Mouse (Mus musculus) heart, postnatal 4 days (tissue): Measurements from ENCODE around the gene Dpm3. TPM values are rescaled to one million over a fixed set of nuclear protein-coding genes. Genes with fewer than 3 reads are reported as not detected.

Experiments
- DNase-seq: peaks from one replicate; pipeline ENCODE4 v3.0.0; 2021
- microRNA-seq, 2 experiments: library from miRNA; unstranded; fragments of <30 nt; microRNA quantifications; one replicate each; pipeline ENCODE4 v1.2.0; 2021 to 2022
- total RNA-seq, 2 experiments: library from RNA; stranded (reverse); gene quantifications; 2 replicates each; pipeline ENCODE4 v1.2.3; 2021

Dpm3 gene
- total RNA-seq, 2 experiments from 2014 or later = 51.6 to 61.0 TPM

DNA sequence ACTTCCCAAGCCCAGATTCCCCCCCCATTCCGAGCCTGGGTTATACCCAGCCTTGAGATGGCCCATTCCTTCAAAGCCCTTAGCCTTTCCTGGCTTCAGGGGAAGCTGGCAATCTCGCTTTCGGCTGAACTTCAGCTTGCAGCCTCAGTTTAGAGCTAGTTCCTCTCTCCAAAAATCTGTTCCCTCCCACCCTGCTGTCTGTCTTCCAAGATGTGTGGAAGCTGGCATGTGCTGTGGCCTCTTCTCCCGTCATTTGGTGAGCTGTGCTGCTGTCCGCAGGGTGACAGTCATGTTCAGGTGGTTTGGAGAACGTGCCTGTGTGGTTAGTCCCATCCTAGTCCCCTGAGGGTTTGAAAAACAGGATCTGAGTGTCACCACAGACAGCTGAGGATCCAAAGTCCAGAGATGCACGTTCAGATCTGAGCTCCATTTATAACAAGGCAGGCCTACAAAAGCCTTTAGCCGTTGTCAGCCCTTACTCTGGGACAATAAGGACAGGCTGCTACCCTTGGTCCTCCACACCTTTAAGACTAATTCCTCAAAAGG is 36.6 kb downstream of the Dpm3 start:
- no peak for DNase-seq

DNA sequence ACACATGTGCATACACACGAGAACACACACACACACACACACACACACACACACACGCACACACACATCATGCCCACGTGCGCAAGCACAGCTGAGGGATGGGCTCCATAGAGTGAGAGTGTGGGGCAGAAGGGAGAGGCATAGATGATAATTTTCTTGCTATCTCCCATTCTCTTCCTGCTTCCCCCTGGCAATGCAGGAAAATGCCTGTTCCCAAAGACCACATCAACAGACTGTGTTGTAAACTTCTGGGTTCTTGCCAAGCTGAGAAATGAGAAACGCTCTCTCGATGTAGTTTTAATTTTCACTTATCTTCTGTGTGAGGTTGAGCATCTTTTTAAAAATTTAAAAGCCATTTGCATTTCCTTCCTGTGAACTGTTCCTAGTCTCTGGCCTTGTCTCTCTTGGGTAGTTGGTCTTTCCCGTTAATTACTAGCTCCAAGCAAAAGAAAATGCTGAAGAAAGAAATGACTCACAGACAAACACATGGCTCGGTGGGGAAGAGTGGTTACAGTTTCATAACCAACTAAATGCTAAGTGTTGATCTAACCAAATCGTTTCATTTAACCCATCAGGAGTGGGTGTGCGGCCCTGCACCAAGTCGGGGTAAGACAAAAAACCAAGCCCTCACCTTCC is 37.7 kb downstream of the Dpm3 start:
- DNase-seq = no peak

DNA sequence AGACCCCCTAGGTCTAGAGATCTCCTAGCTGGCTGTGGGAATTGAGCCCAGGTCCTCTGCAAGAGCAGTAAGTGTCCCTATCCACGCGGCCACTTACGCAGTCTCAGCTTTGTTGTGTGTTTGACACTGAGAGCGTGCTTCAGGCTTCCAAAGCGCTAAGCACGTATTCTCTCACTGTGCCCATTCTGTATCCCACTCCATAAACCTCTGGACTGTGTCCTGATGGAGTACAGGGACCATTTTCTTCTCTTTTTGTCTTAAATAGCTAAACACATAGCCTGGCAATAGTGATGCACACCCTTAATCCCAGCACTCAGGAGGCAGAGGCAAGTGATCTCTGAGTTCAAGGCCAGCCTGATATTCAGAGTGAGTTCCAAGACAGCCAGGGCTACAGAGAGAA is 39.8 kb downstream of the Dpm3 start:
- DNase-seq = no peak

DNA sequence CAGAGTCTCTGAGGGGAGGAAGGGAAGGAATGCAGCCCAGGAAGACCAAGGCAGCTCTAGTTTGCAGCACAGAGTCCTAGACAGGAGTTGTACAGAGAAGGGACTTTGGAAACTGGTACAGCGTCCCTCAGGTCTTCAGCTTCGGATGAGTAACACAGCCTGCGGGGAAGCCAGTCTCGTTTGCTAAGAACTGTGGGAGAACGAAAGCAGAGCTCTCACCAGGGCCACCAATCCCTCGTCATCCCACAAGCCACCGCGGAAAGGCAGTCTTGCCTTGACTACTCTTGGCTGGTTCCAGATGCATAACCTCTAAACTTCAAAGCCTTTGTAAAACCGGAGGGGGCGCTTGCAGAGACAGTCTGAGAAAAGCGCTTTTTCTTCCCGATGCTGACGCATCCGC is 40.3 kb downstream of the Dpm3 start:
- DNase-seq = peak; percentile 27

DNA sequence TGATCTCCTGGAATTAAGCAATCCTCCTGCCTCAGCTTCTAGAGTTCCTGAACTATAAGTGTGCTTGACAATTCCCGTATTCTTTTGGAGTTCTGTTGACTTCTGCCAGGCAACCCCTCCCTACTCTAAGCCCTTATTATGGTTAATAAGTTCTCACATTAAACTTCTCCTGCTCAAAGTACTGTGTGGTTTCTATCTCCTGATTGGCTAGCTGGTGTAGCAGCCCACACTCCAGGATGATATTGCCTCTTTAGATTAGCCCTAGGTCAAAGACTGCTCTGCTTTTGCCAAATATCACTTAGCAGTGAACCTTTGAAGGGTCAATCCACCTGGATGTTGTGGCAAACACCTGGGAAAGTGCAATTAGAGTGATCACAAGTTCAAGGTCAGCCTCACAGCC is 40.9 kb downstream of the Dpm3 start:
- DNase-seq = no peak

DNA sequence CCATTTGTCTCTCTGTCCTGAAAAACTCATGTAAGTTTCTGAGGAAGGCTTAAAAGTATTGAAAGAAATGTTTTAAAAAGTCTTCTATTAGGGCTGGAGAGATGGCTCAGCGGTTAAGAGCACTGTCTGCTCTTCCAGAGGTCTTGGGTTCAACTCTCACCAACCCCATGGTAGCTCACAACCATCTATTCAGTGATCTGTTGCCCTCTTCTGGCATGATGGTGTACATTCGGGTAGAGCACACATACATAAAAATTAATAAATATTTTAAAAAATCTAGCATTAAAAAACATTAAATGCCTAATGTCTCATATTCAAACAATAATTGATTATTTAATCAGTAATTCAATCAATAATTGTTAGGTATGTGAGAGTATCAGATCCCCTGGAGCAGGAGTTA is 41.4 kb downstream of the Dpm3 start:
- DNase-seq = no peak

DNA sequence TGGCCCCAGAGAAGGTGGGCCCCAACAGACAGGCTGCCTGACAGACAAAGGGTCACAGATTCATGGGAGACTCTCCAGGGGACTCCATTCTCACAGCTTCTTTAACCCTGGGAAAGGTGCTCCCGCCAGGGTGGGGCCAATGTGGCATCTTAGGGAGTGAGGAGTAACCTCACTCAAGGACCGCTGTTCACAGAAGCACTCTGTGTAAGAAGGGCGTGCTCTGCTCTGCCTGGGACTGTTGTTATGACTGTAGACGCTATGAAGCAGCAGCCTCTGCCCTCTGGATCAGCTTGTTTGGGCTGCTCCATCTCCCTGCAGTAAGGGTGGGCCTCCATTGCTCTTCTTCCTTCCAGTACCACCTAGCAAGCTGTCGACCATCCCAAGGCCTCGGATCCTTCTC is 45.3 kb downstream of the Dpm3 start:
- DNase-seq = no peak

DNA sequence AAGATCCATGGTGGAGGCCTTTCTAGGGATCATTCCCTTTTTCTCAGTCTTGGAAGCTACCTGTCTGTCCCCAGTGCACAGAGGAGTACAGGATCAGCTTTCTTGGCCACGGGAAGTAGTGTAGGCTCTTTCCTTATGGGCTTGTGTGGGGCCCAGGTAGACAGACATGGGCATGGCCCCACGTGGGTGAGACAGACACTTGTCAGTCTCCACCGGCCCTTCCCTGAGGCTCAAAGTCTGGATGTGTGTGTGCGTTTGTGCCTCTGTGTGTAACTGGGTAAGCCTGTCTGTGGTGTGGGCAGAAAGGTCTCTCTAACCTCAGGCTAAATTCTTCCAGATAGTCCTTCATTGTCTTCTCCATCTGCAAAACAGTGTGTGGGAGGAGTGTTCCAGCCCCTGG is 45.9 kb downstream of the Dpm3 start:
- DNase-seq = no peak

DNA sequence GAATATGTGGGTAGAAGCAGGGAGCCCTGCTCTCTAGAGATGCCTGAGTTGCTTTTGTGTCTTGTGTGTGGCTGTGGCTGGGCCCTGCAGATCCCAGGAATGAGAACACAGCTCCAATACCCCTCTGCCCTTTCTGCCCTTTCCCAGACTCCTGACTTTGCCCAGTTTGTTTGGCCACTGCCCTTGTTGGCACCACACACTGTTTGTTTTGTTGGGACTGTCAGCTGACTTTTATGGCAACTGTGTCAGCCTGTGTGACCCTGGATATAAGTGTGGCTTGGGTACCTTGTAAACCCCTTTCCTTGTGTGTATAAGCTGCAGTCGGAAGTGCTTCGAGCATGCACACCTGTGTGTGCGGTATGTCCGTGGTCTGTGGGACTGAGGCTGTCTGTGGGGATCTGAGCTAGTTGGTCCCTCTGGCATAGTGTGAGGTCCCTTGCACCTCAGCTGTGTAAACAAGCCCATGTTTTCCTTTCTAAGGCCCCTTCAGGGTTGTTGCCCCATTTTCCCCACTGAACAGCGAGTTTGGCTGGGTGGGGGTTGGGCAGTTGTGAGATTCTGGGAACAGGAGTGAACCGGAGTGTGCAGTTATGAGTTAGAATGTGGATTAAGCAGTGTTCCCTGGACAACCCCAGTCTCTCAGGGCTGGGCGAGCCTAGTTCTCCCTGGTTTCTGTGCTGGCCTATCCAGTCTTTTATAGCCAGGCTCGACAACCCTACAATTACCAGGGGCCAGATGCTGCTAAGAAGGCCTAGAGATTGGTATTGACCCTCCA is 46.6 kb downstream of the Dpm3 start:
- DNase-seq = no peak

DNA sequence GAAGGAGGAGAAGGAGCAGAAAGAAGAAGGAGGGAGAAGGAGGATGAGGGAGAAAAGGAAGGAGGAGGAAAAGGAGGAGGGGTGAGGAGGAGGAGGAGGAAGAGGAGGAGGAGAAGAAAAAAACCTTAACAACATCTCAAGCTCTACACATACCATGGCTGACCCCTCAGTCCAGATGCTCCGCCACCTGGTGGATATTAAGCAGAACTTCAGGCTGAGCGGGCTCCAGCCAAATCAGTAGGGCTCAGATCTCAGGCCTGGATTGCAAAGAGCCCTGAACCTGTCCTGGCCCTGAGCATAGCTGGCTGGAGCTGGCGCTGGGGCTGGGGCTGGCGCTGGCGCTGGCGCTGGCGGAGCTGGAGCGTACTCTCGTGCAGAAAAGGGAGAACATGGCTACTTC is 48.9 kb downstream of the Dpm3 start:
- DNase-seq = peak; percentile 79

DNA sequence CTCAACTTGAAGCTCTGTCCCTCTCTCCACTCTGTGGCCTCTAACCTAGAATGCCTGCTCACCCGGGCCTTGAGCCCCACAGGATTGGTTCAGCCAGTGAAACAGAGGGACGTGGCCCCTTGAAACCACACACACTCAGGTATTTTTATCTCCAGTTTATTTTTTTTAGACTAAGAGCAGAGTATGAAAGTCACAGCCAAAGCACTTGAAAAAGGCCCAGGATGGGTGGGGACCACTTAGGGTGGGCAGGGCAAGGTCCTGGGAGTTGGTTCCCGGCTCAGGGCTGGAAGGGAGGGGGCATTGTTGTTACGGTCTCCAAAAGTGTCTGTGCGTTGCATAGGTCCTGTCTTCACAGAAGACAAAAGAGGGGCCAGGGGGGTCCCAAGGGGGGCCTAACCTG is 55.2 kb downstream of the Dpm3 start:
- no peak for DNase-seq

DNA sequence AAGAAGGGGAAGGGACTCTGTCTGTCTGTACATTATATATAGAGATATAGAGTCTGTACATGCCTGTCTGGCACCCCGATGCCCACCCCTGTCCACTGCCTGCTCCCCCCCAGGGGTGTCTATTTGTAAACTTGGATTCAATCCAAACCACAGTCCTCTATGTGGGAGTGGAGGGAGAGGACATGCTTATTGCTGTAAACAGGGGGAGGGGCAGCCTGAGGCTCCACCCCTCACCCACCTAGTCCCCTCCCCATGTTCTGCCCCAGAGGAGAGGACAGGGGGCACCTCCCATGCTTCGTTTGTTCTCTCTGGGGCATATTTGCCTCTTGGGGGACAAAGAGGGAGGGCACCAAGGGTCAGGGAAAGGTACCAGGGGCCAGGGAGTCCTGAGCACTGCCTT is 55.6 kb downstream of the Dpm3 start:
- DNase-seq = no peak

DNA sequence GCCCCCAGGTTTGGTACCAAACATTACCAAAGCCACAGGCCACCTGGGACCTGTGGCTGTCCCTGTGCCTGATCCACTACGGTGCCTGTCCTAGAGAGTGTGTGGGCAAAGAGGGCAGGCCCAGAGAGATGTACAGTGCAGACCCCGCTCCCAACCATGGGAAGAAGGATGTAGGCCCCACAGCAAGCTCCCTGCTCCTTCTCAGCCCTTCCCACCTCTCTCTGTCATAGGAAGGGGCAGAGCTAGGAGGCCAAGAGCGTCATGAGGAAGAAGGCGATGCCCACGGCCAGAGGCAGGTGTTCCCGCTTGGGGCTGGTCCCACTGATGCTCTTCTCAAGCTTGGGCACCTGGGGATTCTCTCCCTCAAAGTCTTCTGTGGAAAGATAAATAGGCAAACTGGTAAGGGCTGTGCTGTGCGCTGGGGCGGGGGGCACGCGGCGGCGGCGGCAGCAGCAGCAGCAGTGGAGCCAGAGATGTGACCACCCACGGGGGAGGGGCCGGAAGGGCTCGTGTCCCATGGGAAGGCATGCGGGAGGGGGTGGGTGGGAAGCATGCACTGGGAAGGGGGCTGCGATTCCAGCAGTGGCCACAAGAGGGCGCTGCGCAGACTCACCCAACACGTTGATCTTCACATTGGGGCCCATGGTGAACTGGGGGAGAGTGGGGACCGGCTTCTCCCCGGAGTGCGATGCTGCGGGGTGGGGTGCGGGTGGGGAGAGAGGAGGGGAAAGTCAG is 56.2 kb downstream of the Dpm3 start:
- peak; percentile 92 for DNase-seq

DNA sequence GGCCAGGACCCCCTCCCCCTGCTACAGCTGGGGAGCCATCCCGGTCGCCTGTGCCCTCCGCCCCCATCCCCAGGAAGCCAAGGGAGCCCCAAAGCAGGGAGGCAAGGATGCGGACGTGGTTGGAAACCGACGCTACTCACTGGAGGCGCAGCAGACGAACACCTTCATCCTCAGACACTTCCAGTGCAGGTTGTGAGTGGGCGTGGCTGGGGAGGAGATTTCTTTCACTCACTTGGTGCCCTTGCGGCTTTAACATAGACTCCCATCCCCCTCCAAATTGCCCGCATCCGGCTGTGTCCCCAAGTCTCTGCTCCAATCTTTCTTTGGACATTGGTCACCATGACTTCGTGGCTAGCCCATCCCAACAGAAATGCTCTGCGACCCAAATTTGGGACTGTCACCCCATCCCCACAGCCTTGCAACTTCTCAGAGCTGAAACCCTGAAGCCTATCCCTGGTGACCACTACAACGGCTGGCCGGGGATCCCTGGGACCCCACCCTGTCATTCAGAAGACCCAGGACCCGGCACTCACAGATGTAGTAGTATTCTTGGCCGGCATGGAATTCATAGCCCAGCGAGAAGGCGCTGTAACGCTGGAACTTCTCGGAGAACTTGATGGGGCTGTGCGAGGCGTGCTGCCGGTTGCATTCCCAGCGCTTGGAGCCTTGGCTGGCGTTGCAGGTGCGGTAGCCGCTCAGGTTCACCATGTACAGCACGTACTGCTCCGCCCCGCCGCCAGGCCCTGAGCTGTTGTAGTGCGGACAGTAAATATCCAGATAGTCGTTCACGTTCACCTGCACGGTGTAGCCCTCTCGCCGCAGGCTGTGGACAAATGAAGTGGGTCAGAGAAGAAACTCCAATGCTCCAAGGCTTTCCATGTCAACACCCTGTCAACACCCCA is 57.0 kb downstream of the Dpm3 start:
- DNase-seq = no peak

Small RNA genes lying within 50 kb of the gene (microRNA-seq; reads per million reads assigned to microRNA genes)
- 29.7 to 48.7 reads per million in 2 experiments for gene Mir92b

Other genes starting within 250 kb of the Dpm3 start
- 10 to 100 TPM; 12.3 to 12.5 TPM for gene Rusc1, start 166.0 kb upstream of the Dpm3 start, total RNA-seq
- gene Gm43738, start 158.3 kb upstream of the Dpm3 start, total RNA-seq = not detected
- gene Fdps, start 157.4 kb upstream of the Dpm3 start, total RNA-seq = 10 to 100 TPM; 54.5 to 58.7 TPM
- not detected for gene Pklr, start 123.2 kb upstream of the Dpm3 start, total RNA-seq
- gene Hcn3, start 99.2 kb upstream of the Dpm3 start, total RNA-seq = 1 to 10 TPM in 1 of 2 experiments, under 1 TPM in 1; 0.86 to 1.1 TPM
- gene Clk2, start 94.6 kb upstream of the Dpm3 start, total RNA-seq = 10 to 100 TPM; 30.3 to 32.1 TPM
- gene Scamp3, start 81.9 kb upstream of the Dpm3 start, total RNA-seq = 10 to 100 TPM; 46.7 to 47.3 TPM
- gene Fam189b, start 76.2 kb upstream of the Dpm3 start, total RNA-seq = 1 to 10 TPM; 8.8 to 9.0 TPM
- 10 to 100 TPM; 19.7 to 21.8 TPM for gene Gba, start 56.4 kb upstream of the Dpm3 start, total RNA-seq
- gene Thbs3, start 44.2 kb upstream of the Dpm3 start, total RNA-seq = 10 to 100 TPM; 25.0 to 34.5 TPM
- gene Mtx1, start 32.3 kb upstream of the Dpm3 start, total RNA-seq = 10 to 100 TPM; 62.9 to 67.2 TPM
- under 1 TPM; 0.61 to 0.74 TPM for gene Muc1, start 30.3 kb upstream of the Dpm3 start, total RNA-seq
- 100 to 1,000 TPM; 100 to 104 TPM for gene Krtcap2, start 13.4 kb upstream of the Dpm3 start, total RNA-seq
- gene Trim46, start 13.0 kb upstream of the Dpm3 start, total RNA-seq = 1 to 10 TPM; 1.3 to 1.6 TPM
- 10 to 100 TPM; 24.9 to 28.0 TPM for gene Slc50a1, start 11.2 kb downstream of the Dpm3 start, total RNA-seq
- gene Efna1, start 21.8 kb downstream of the Dpm3 start, total RNA-seq = 10 to 100 TPM; 37.9 to 42.0 TPM
- under 1 TPM in 1 of 2 experiments, not detected in 1; 0.26 TPM for gene Efna3, start 63.6 kb downstream of the Dpm3 start, total RNA-seq
- 1 to 10 TPM; 3.1 to 3.7 TPM for gene Efna4, start 78.7 kb downstream of the Dpm3 start, total RNA-seq
- 10 to 100 TPM; 93.6 to 95.2 TPM for gene Adam15, start 90.6 kb downstream of the Dpm3 start, total RNA-seq
- under 1 TPM; 0.14 to 0.23 TPM for gene Dcst2, start 102.6 kb downstream of the Dpm3 start, total RNA-seq
- gene Dcst1, start 105.9 kb downstream of the Dpm3 start, total RNA-seq = under 1 TPM; 0.21 to 0.72 TPM
- gene Zbtb7b, start 135.4 kb downstream of the Dpm3 start, total RNA-seq = 10 to 100 TPM; 13.8 to 15.1 TPM
- gene Lenep, start 143.4 kb downstream of the Dpm3 start, total RNA-seq = under 1 TPM in 1 of 2 experiments, not detected in 1; 0.68 TPM
- gene Flad1, start 152.5 kb downstream of the Dpm3 start, total RNA-seq = 10 to 100 TPM; 30.7 to 33.0 TPM
- 10 to 100 TPM; 62.8 to 64.3 TPM for gene Cks1b, start 159.0 kb downstream of the Dpm3 start, total RNA-seq
- 10 to 100 TPM; 68.8 to 69.2 TPM for gene Shc1, start 159.1 kb downstream of the Dpm3 start, total RNA-seq
- 10 to 100 TPM; 20.3 to 22.1 TPM for gene Pygo2, start 170.9 kb downstream of the Dpm3 start, total RNA-seq
- 10 to 100 TPM; 66.0 to 73.8 TPM for gene Pbxip1, start 177.3 kb downstream of the Dpm3 start, total RNA-seq
- gene Pmvk, start 195.2 kb downstream of the Dpm3 start, total RNA-seq = 10 to 100 TPM; 11.3 to 13.3 TPM